Mouse (Mus musculus): ENCODE measurements around the gene Ddah1. TPM values are rescaled to one million over a fixed set of nuclear protein-coding genes. Genes with fewer than 3 reads are reported as not detected.
A peak's percentile ranks its signal among the peaks of the same experiment; 100 is the strongest.

Gene Ddah1
- polyA plus RNA-seq, 1 experiment from 2014 or later = 28.9 TPM

- no peak overlapping the region for H3K4me2 ChIP-seq (ENCODE audit: low read length)
- WGBS = 91% methylated on average over 10 of the region's 10 CpGs
Observed at GRCm38 (mm10) chr3:145794355-145794754, 35.9 kb downstream of the Ddah1 start.

GRCm38 (mm10) chr3:145795896-145796295 is 37.4 kb downstream of the Ddah1 start:
- Histone ChIP-seq H3K9ac (ENCODE audit: low read length) (no peak overlapping the region), H3K36me3 (ENCODE audit: control insufficient read depth, insufficient read depth, low read length) (no peaks in the 10 kb centered on the region), H3K27ac (replicated peaks in 1 of 2; ENCODE audit: control insufficient read depth in 1 of 2, insufficient read depth in 1 of 2, low read depth in 2 of 2, low read length in 2 of 2) (no peak overlapping the region), H3K9me3 (ENCODE audit: control insufficient read depth, low read length) (no peaks in the 10 kb centered on the region), H3K4me3 (ENCODE audit: control insufficient read depth in 1 of 2, insufficient read depth in 1 of 2, low read depth in 1 of 2, low read length in 2 of 2) (no peak overlapping the region), H3K4me2 (ENCODE audit: low read length) (no peak overlapping the region), H3K4me1 (ENCODE audit: control insufficient read depth in 2 of 2, insufficient read depth in 2 of 2, low read length in 2 of 2) (peaks cover 21 to 22% of the 10 kb centered on the region in 2 experiments), H3K27me3 (ENCODE audit: control insufficient read depth, insufficient read depth, low read length) (no peaks in the 10 kb centered on the region; the same call in 1 of the 2 replicates)
- 76% methylated on average over 7 of the region's 7 CpGs for WGBS
- no peak for ATAC-seq (ENCODE audit: insufficient number of reproducible peaks, insufficient read depth, low FRiP score, low read depth)

More at GRCm38 (mm10) chr3:145794355-145794754, 35.9 kb downstream of the Ddah1 start:
- Histone ChIP-seq H3K27ac (replicated peaks in 1 of 2; ENCODE audit: control insufficient read depth in 1 of 2, insufficient read depth in 1 of 2, low read depth in 2 of 2, low read length in 2 of 2) (no peak overlapping the region), H3K4me1 (ENCODE audit: control insufficient read depth in 2 of 2, insufficient read depth in 2 of 2, low read length in 2 of 2) (peaks cover 24 to 27% of the 10 kb centered on the region in 2 experiments), H3K9me3 (ENCODE audit: control insufficient read depth, low read length) (no peaks in the 10 kb centered on the region), H3K36me3 (ENCODE audit: control insufficient read depth, insufficient read depth, low read length) (no peaks in the 10 kb centered on the region), H3K4me3 (ENCODE audit: control insufficient read depth in 1 of 2, insufficient read depth in 1 of 2, low read depth in 1 of 2, low read length in 2 of 2) (no peak overlapping the region), H3K27me3 (ENCODE audit: control insufficient read depth, insufficient read depth, low read length) (no peaks in the 10 kb centered on the region; the same call in 1 of the 2 replicates), H3K9ac (ENCODE audit: low read length) (no peak overlapping the region)
- ATAC-seq (ENCODE audit: insufficient number of reproducible peaks, insufficient read depth, low FRiP score, low read depth) = no peak

- Histone ChIP-seq H3K4me1 (ENCODE audit: control insufficient read depth in 2 of 2, insufficient read depth in 2 of 2, low read length in 2 of 2) (peaks cover 17 to 22% of the 10 kb centered on the region in 2 experiments), H3K27me3 (ENCODE audit: control insufficient read depth, insufficient read depth, low read length) (no peaks in the 10 kb centered on the region; the same call in 1 of the 2 replicates), H3K9ac (ENCODE audit: low read length) (no peak overlapping the region), H3K27ac (replicated peaks in 1 of 2; ENCODE audit: control insufficient read depth in 1 of 2, insufficient read depth in 1 of 2, low read depth in 2 of 2, low read length in 2 of 2) (0 out of 4 replicates have a peak overlapping the region, but pooled peaks of 1 of the 2 experiments have one; percentile 30), H3K4me2 (ENCODE audit: low read length) (no peak overlapping the region), H3K36me3 (ENCODE audit: control insufficient read depth, insufficient read depth, low read length) (no peaks in the 10 kb centered on the region), H3K4me3 (ENCODE audit: control insufficient read depth in 1 of 2, insufficient read depth in 1 of 2, low read depth in 1 of 2, low read length in 2 of 2) (no peak overlapping the region), H3K9me3 (ENCODE audit: control insufficient read depth, low read length) (no peaks in the 10 kb centered on the region)
- ATAC-seq (ENCODE audit: insufficient number of reproducible peaks, insufficient read depth, low FRiP score, low read depth) = no peak
- 57% methylated on average over 10 of the region's 10 CpGs for WGBS
Observed at GRCm38 (mm10) chr3:145798042-145798441, 39.6 kb downstream of the Ddah1 start.

GRCm38 (mm10) chr3:145798751-145799188 is 40.3 kb downstream of the Ddah1 start:
- no peaks in the 10 kb centered on the region for H3K36me3 ChIP-seq (ENCODE audit: control insufficient read depth, insufficient read depth, low read length)
- no peak overlapping the region for H3K4me3 ChIP-seq (ENCODE audit: control insufficient read depth in 1 of 2, insufficient read depth in 1 of 2, low read depth in 1 of 2, low read length in 2 of 2)
- H3K27ac ChIP-seq (replicated peaks in 1 of 2; ENCODE audit: control insufficient read depth in 1 of 2, insufficient read depth in 1 of 2, low read depth in 2 of 2, low read length in 2 of 2) = peak overlapping the region in 1 of 2 experiments; percentile 33; a peak in 1 of 4 replicates
- WGBS = 4% methylated on average over 6 of the region's 6 CpGs
- H3K27me3 ChIP-seq (ENCODE audit: control insufficient read depth, insufficient read depth, low read length) = no peaks in the 10 kb centered on the region; the same call in 1 of the 2 replicates
- peaks cover 17 to 22% of the 10 kb centered on the region in 2 experiments for H3K4me1 ChIP-seq (ENCODE audit: control insufficient read depth in 2 of 2, insufficient read depth in 2 of 2, low read length in 2 of 2)
- no peaks in the 10 kb centered on the region for H3K9me3 ChIP-seq (ENCODE audit: control insufficient read depth, low read length)
- no peak overlapping the region for H3K9ac ChIP-seq (ENCODE audit: low read length)
- peak; percentile 33; the same call in 1 of the 2 replicates for ATAC-seq (ENCODE audit: insufficient number of reproducible peaks, insufficient read depth, low FRiP score, low read depth)
- peak overlapping the region; percentile 42 for H3K4me2 ChIP-seq (ENCODE audit: low read length)

GRCm38 (mm10) chr3:145799365-145799764 is 40.9 kb downstream of the Ddah1 start:
- WGBS = 21% methylated on average over 3 of the region's 3 CpGs
- no peaks in the 10 kb centered on the region for H3K9me3 ChIP-seq (ENCODE audit: control insufficient read depth, low read length)
- ATAC-seq (ENCODE audit: insufficient number of reproducible peaks, insufficient read depth, low FRiP score, low read depth) = no peak
- H3K27ac ChIP-seq (replicated peaks in 1 of 2; ENCODE audit: control insufficient read depth in 1 of 2, insufficient read depth in 1 of 2, low read depth in 2 of 2, low read length in 2 of 2) = peak overlapping the region in 1 of 2 experiments; percentile 33; a peak in 1 of 4 replicates
- peaks cover 17 to 22% of the 10 kb centered on the region in 2 experiments for H3K4me1 ChIP-seq (ENCODE audit: control insufficient read depth in 2 of 2, insufficient read depth in 2 of 2, low read length in 2 of 2)
- H3K4me2 ChIP-seq (ENCODE audit: low read length) = peak overlapping the region; percentile 42
- no peak overlapping the region for H3K4me3 ChIP-seq (ENCODE audit: control insufficient read depth in 1 of 2, insufficient read depth in 1 of 2, low read depth in 1 of 2, low read length in 2 of 2)
- H3K9ac ChIP-seq (ENCODE audit: low read length) = no peak overlapping the region
- H3K36me3 ChIP-seq (ENCODE audit: control insufficient read depth, insufficient read depth, low read length) = no peaks in the 10 kb centered on the region
- H3K27me3 ChIP-seq (ENCODE audit: control insufficient read depth, insufficient read depth, low read length) = no peaks in the 10 kb centered on the region; the same call in 1 of the 2 replicates

- no peak overlapping the region for H3K4me2 ChIP-seq (ENCODE audit: low read length)
- peak overlapping the region in 1 of 2 experiments; percentile 0; a peak in 1 of 4 replicates for H3K27ac ChIP-seq (replicated peaks in 1 of 2; ENCODE audit: control insufficient read depth in 1 of 2, insufficient read depth in 1 of 2, low read depth in 2 of 2, low read length in 2 of 2)
- no peak for ATAC-seq (ENCODE audit: insufficient number of reproducible peaks, insufficient read depth, low FRiP score, low read depth)
- no peaks in the 10 kb centered on the region for H3K36me3 ChIP-seq (ENCODE audit: control insufficient read depth, insufficient read depth, low read length)
- H3K9me3 ChIP-seq (ENCODE audit: control insufficient read depth, low read length) = no peaks in the 10 kb centered on the region
- H3K9ac ChIP-seq (ENCODE audit: low read length) = no peak overlapping the region
- peaks cover 15 to 22% of the 10 kb centered on the region in 2 experiments for H3K4me1 ChIP-seq (ENCODE audit: control insufficient read depth in 2 of 2, insufficient read depth in 2 of 2, low read length in 2 of 2)
- no peaks in the 10 kb centered on the region for H3K27me3 ChIP-seq (ENCODE audit: control insufficient read depth, insufficient read depth, low read length)
- WGBS = 68% methylated on average over 6 of the region's 6 CpGs
- H3K4me3 ChIP-seq (ENCODE audit: control insufficient read depth in 1 of 2, insufficient read depth in 1 of 2, low read depth in 1 of 2, low read length in 2 of 2) = no peak overlapping the region
Observed at GRCm38 (mm10) chr3:145802106-145802505, 43.6 kb downstream of the Ddah1 start.

- no peak for ATAC-seq (ENCODE audit: insufficient number of reproducible peaks, insufficient read depth, low FRiP score, low read depth)
- Histone ChIP-seq H3K27ac (replicated peaks in 1 of 2; ENCODE audit: control insufficient read depth in 1 of 2, insufficient read depth in 1 of 2, low read depth in 2 of 2, low read length in 2 of 2) (no peak overlapping the region), H3K27me3 (ENCODE audit: control insufficient read depth, insufficient read depth, low read length) (no peaks in the 10 kb centered on the region), H3K9me3 (ENCODE audit: control insufficient read depth, low read length) (no peaks in the 10 kb centered on the region), H3K36me3 (ENCODE audit: control insufficient read depth, insufficient read depth, low read length) (no peaks in the 10 kb centered on the region), H3K9ac (ENCODE audit: low read length) (no peak overlapping the region), H3K4me3 (ENCODE audit: control insufficient read depth in 1 of 2, insufficient read depth in 1 of 2, low read depth in 1 of 2, low read length in 2 of 2) (no peak overlapping the region), H3K4me1 (ENCODE audit: control insufficient read depth in 2 of 2, insufficient read depth in 2 of 2, low read length in 2 of 2) (peaks cover 0 to 3% of the 10 kb centered on the region in 2 experiments; a peak in 1 of 4 replicates), H3K4me2 (ENCODE audit: low read length) (no peak overlapping the region)
- WGBS = 52% methylated on average over 4 of the region's 4 CpGs
Observed at GRCm38 (mm10) chr3:145805848-145806247, 47.4 kb downstream of the Ddah1 start.

All from heart, embryonic 14.5 days (tissue).